Mouse (Mus musculus): Measurements from ENCODE around the gene Far2. TPM values are rescaled to one million over a fixed set of nuclear protein-coding genes. Genes with fewer than 3 reads are reported as not detected.
"Not testable (repeated sequence)": the region's sequence is repeated elsewhere in the genome, so short reads cannot be mapped to it uniquely, and the experiment has no call there.

Gene Far2
- polyA plus RNA-seq, 1 experiment from 2014 or later = 2.8 TPM

DNA sequence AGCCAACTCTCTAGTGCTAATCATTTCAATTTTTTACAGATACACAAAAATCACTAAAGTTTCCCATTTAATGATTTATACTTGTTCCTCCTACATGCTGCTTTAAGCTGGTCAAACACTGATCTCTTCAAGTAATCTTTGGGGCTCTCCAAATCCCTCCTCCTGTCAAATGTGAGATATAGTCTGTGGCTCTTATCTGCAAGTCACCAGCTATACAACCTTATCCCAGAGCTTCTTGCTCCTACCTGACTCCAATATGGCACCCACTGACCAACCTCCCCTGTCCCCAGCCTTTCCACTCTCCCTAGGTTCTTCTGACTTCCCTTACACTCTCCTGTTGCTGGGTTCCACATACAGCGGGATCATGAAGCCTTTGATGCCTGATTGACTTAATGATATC is 70.6 kb downstream of the Far2 start:
- Histone ChIP-seq H3K27me3 (no peaks in the 10 kb centered on the region), H3K4me1 (replicated peaks) (no peaks in the 10 kb centered on the region), H3K36me3 (no peaks in the 10 kb centered on the region), H3K9ac (replicated peaks) (no peak overlapping the region), H3K4me2 (no peak overlapping the region), H3K9me3 (no peaks in the 10 kb centered on the region), H3K4me3 (replicated peaks) (no peak overlapping the region), H3K27ac (no peak overlapping the region)
- 94% methylated on average over 1 of the region's 1 CpGs for WGBS
- no peak for ATAC-seq (ENCODE audit: insufficient number of reproducible peaks, insufficient read depth, low FRiP score, low TSS enrichment, low read depth)

DNA sequence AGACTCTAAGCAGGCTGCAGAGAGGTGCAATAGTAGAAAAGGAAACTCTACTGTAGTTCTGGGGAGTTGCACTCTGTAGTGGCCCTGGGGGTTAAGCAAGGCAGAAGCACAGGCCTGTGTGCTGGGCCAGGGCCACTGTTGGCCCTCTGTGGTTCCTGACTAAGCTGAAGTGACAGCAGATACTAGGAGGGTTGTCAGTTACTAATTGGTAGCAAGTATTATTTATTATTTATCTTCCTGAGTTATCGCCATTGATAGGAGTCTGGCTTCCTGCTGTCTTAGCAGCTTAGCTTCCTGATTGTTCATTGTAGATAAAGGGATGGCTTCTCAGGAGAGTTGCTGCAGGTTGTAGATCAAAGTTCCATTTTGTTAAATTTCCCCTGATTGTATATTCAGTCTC is 73.6 kb downstream of the Far2 start:
- H3K4me3 ChIP-seq (replicated peaks) = no peak overlapping the region
- no peak overlapping the region for H3K27ac ChIP-seq
- H3K4me2 ChIP-seq = no peak overlapping the region
- WGBS = 80% methylated on average over 1 of the region's 1 CpGs
- H3K9me3 ChIP-seq = no peaks in the 10 kb centered on the region
- ATAC-seq (ENCODE audit: insufficient number of reproducible peaks, insufficient read depth, low FRiP score, low TSS enrichment, low read depth) = no peak
- H3K36me3 ChIP-seq = no peaks in the 10 kb centered on the region
- H3K27me3 ChIP-seq = no peaks in the 10 kb centered on the region
- H3K4me1 ChIP-seq (replicated peaks) = no peaks in the 10 kb centered on the region
- no peak overlapping the region for H3K9ac ChIP-seq (replicated peaks)

DNA sequence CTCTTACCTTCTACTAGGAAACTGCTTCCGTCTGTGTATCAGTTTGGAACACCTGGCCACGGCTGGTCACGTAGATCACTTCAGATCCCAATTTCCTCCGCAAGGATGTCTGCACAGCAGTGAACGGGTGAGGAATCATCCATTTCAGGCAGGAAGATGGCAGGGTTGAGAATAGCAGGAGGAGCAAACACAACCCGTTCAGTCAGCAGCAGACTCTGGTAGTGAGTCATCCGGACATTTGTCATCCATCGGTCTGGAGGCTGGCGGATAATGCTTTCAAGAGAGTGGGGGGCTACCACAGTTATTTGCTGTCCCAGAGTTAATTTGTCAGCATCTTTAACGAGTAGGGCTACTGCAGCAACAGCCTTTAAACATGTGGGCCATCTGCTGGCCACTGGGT is 79.8 kb downstream of the Far2 start:
- not testable (repeated sequence) for H3K4me1 ChIP-seq (replicated peaks); H3K9ac ChIP-seq (replicated peaks); H3K9me3 ChIP-seq; H3K27ac ChIP-seq; H3K36me3 ChIP-seq; H3K4me2 ChIP-seq; H3K27me3 ChIP-seq; H3K4me3 ChIP-seq (replicated peaks); ATAC-seq (ENCODE audit: insufficient number of reproducible peaks, insufficient read depth, low FRiP score, low TSS enrichment, low read depth)
- WGBS = 73% methylated on average over 10 of the region's 10 CpGs

GRCm38 (mm10) chr6:148132314-148132713 is 85.3 kb downstream of the Far2 start:
- Histone ChIP-seq H3K4me1 (replicated peaks) (no peaks in the 10 kb centered on the region), H3K36me3 (no peaks in the 10 kb centered on the region), H3K4me3 (replicated peaks) (no peak overlapping the region), H3K9ac (replicated peaks) (no peak overlapping the region), H3K9me3 (no peaks in the 10 kb centered on the region), H3K27ac (no peak overlapping the region), H3K4me2 (no peak overlapping the region), H3K27me3 (no peaks in the 10 kb centered on the region)
- WGBS = 81% methylated on average over 10 of the region's 10 CpGs
- ATAC-seq (ENCODE audit: insufficient number of reproducible peaks, insufficient read depth, low FRiP score, low TSS enrichment, low read depth) = no peak

- H3K9ac ChIP-seq (replicated peaks) = no peak overlapping the region
- H3K4me3 ChIP-seq (replicated peaks) = no peak overlapping the region
- ATAC-seq (ENCODE audit: insufficient number of reproducible peaks, insufficient read depth, low FRiP score, low TSS enrichment, low read depth) = no peak
- H3K36me3 ChIP-seq = no peaks in the 10 kb centered on the region
- no peaks in the 10 kb centered on the region for H3K27me3 ChIP-seq
- H3K4me1 ChIP-seq (replicated peaks) = no peaks in the 10 kb centered on the region
- no peaks in the 10 kb centered on the region for H3K9me3 ChIP-seq
- H3K27ac ChIP-seq = no peak overlapping the region
- no peak overlapping the region for H3K4me2 ChIP-seq
Measured at GRCm38 (mm10) chr6:148133536-148133935, 86.5 kb downstream of the Far2 start.

- no peak overlapping the region for H3K4me2 ChIP-seq
- no peaks in the 10 kb centered on the region for H3K4me1 ChIP-seq (replicated peaks)
- no peak; the same call in 1 of the 2 replicates for ATAC-seq (ENCODE audit: insufficient number of reproducible peaks, insufficient read depth, low FRiP score, low TSS enrichment, low read depth)
- H3K9ac ChIP-seq (replicated peaks) = no peak overlapping the region
- WGBS = 33% methylated on average over 9 of the region's 9 CpGs
- H3K36me3 ChIP-seq = no peaks in the 10 kb centered on the region
- no peaks in the 10 kb centered on the region for H3K9me3 ChIP-seq
- H3K27me3 ChIP-seq = no peaks in the 10 kb centered on the region
- no peak overlapping the region for H3K4me3 ChIP-seq (replicated peaks)
- H3K27ac ChIP-seq = no peak overlapping the region
Measured at GRCm38 (mm10) chr6:148135769-148136382, 88.8 kb downstream of the Far2 start.

DNA sequence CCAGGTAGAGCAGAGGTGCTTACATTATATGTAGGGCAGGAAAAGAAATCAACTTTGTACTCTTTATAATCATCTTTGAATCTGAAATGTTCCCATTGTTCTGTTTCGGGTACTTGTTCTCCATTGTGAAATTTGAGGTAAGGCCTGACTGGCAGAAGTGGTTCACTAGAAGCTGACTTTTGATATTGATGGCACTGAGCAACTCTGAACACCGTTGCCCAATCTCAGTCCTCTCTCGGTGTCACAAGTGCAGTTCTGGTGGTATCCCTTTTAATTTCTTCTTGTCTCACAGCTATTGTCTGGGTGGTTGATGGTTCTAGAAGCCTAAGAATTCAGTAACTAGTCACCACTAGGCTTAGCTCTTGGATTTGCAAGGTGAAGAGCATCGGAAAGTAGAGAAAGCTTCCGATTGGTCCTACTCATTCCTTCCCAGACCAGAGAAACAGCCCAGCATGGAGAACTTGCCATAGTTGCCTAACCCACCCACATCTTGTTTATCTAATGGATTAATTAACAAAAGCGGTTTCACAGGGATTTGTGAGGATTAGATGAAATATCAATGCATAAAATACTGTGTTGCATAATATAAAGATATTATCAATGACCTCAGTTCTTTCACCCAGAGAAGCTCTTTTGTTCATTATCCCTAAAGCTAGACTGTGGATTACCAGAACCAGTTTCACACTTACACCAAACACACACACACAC is 92.4 kb downstream of the Far2 start:
- no peaks in the 10 kb centered on the region; the same call in 1 of the 2 replicates for H3K27me3 ChIP-seq
- H3K9ac ChIP-seq (replicated peaks) = no peak overlapping the region
- H3K4me3 ChIP-seq (replicated peaks) = no peak overlapping the region
- peaks cover 5% of the 10 kb centered on the region for H3K9me3 ChIP-seq
- no peak overlapping the region for H3K4me2 ChIP-seq
- H3K36me3 ChIP-seq = no peaks in the 10 kb centered on the region
- WGBS = 82% methylated on average over 6 of the region's 6 CpGs
- no peak overlapping the region for H3K27ac ChIP-seq
- ATAC-seq (ENCODE audit: insufficient number of reproducible peaks, insufficient read depth, low FRiP score, low TSS enrichment, low read depth) = no peak
- no peaks in the 10 kb centered on the region for H3K4me1 ChIP-seq (replicated peaks)

- 74% methylated on average over 5 of the region's 5 CpGs for WGBS
- H3K27ac ChIP-seq = no peak overlapping the region
- H3K4me1 ChIP-seq (replicated peaks) = no peaks in the 10 kb centered on the region
- no peak for ATAC-seq (ENCODE audit: insufficient number of reproducible peaks, insufficient read depth, low FRiP score, low TSS enrichment, low read depth)
- H3K27me3 ChIP-seq = no peaks in the 10 kb centered on the region; the same call in 1 of the 2 replicates
- no peaks in the 10 kb centered on the region for H3K36me3 ChIP-seq
- no peak overlapping the region for H3K4me2 ChIP-seq
- H3K4me3 ChIP-seq (replicated peaks) = no peak overlapping the region
- no peak overlapping the region for H3K9ac ChIP-seq (replicated peaks)
- H3K9me3 ChIP-seq = peaks cover 5% of the 10 kb centered on the region
Measured at GRCm38 (mm10) chr6:148141874-148142273, 94.8 kb downstream of the Far2 start.

DNA sequence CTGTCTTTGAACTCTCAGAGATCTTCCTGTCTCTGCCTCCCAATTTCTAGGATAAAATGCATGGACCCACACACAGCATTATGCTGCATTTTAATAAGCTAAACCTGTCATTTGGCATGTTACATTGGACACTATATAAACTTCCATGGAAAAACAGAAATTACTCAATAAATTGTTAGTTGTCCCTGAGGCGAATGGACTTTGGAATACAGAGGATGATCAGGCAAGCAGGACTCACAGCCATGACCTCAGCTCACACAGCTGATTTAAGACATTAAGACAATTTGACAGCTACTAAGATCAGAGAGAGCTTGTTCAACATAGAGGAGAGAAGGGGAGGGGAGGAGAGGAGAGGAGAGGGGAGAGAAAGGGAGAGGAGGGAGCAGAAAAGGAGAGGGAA is 95.4 kb downstream of the Far2 start:
- Histone ChIP-seq H3K4me2 (no peak overlapping the region), H3K4me1 (replicated peaks) (no peaks in the 10 kb centered on the region), H3K27ac (no peak overlapping the region), H3K27me3 (no peaks in the 10 kb centered on the region; the same call in 1 of the 2 replicates), H3K9ac (replicated peaks) (no peak overlapping the region), H3K36me3 (no peaks in the 10 kb centered on the region), H3K4me3 (replicated peaks) (no peak overlapping the region), H3K9me3 (peaks cover 5% of the 10 kb centered on the region)
- WGBS = 91% methylated on average over 1 of the region's 1 CpGs
- ATAC-seq (ENCODE audit: insufficient number of reproducible peaks, insufficient read depth, low FRiP score, low TSS enrichment, low read depth) = no peak

DNA sequence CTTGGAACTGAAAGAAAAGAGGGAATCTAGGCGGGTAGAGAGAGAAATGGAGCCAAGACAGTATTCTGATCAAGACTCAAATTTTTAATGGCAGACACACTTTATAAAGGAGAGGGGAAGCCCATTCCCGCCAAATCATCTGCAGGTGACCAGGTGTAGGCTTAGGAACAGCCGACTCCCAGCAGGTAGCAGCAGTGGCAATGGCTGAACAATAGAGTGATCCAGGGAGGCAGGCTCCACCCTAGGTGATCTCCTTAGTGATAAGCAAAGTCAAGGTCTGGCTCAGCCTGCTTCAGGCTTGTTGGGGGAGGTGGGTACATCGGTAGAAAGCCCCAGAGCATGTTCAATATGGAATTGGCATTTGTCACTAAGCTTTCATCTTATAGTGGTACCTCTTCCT is 105.2 kb downstream of the Far2 start:
- H3K27ac ChIP-seq; H3K27me3 ChIP-seq; H3K9me3 ChIP-seq; H3K4me3 ChIP-seq (replicated peaks); H3K4me1 ChIP-seq (replicated peaks); H3K4me2 ChIP-seq; H3K36me3 ChIP-seq; ATAC-seq (ENCODE audit: insufficient number of reproducible peaks, insufficient read depth, low FRiP score, low TSS enrichment, low read depth); H3K9ac ChIP-seq (replicated peaks): not testable (repeated sequence)
- WGBS = 66% methylated on average over 4 of the region's 4 CpGs

DNA sequence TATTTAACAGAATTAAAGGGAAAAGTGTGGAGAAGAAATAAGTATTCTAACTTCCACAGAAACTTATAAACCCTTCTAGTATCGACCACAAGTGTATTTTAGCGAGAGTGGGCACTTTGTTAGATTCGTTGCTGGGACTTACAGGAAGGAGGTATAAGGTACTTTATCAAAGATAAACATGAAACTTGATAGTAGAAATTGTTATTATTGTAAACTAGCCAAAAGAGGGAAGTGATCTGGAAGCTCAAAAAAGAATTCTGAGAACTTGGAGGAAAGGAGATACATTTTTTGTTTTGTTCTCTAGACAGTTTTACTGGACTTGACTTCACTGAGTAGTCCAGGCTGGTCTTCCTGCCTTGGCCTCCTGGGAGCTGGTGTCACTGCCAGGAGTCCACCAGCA is 125.8 kb downstream of the Far2 start:
- Histone ChIP-seq H3K4me3 (replicated peaks) (no peak overlapping the region), H3K4me1 (replicated peaks) (no peaks in the 10 kb centered on the region)

GRCm38 (mm10) chr6:148185694-148186093 is 138.6 kb downstream of the Far2 start:
- 93% methylated on average over 1 of the region's 1 CpGs for WGBS
- no peaks in the 10 kb centered on the region for H3K4me1 ChIP-seq (replicated peaks)
- no peak overlapping the region for H3K4me3 ChIP-seq (replicated peaks)
- no peak overlapping the region for H3K9ac ChIP-seq (replicated peaks)
- H3K9me3 ChIP-seq = no peaks in the 10 kb centered on the region
- no peak overlapping the region for H3K27ac ChIP-seq
- H3K27me3 ChIP-seq = no peaks in the 10 kb centered on the region
- H3K4me2 ChIP-seq = no peak overlapping the region
- no peak for ATAC-seq (ENCODE audit: insufficient number of reproducible peaks, insufficient read depth, low FRiP score, low TSS enrichment, low read depth)
- H3K36me3 ChIP-seq = peaks cover 93% of the 10 kb centered on the region

More for the DNA sequence above, 125.8 kb downstream of the Far2 start:
- H3K4me2 ChIP-seq = no peak overlapping the region
- H3K9ac ChIP-seq (replicated peaks) = no peak overlapping the region
- H3K9me3 ChIP-seq = 0 out of 2 replicates have a peak, but pooled peaks cover 3% of the 10 kb centered on the region
- H3K27ac ChIP-seq = no peak overlapping the region
- 88% methylated on average over 3 of the region's 3 CpGs for WGBS
- no peak for ATAC-seq (ENCODE audit: insufficient number of reproducible peaks, insufficient read depth, low FRiP score, low TSS enrichment, low read depth)
- no peaks in the 10 kb centered on the region for H3K27me3 ChIP-seq
- no peaks in the 10 kb centered on the region for H3K36me3 ChIP-seq
